Mouse (Mus musculus) heart, embryonic 14.5 days (tissue): ENCODE results near the gene Rps3. TPM values are rescaled to one million over a fixed set of nuclear protein-coding genes. Genes with fewer than 3 reads are reported as not detected.

Experiments used
- ATAC-seq: fragments of 200-750 bp; cut with Nextera tagmentation; 2 replicates; pipeline ENCODE4 v1.8.0; 2017; ENCODE audit warnings: low read depth, moderate TSS enrichment; ENCODE audit not compliant: insufficient number of reproducible peaks, insufficient read depth, low FRiP score
- H3K27ac ChIP-seq, 2 experiments: fragments of 200-500 bp in 1 of 2; fragments of 300-500 bp in 1 of 2; sonication (generic) in 1 of 2; replicated peaks in 1 of 2; 2 replicates each; pipeline ENCODE4 v1.5.1; 2012 to 2014; ENCODE audit warnings: low read depth in 2 of 2, low read length in 2 of 2, control low read depth in 1 of 2, mild to moderate bottlenecking in 1 of 2, mixed read lengths in 1 of 2; ENCODE audit not compliant: control insufficient read depth in 1 of 2, insufficient read depth in 1 of 2
- H3K27me3 ChIP-seq: fragments of 300-500 bp; sonication (generic); 2 replicates; pipeline ENCODE4 v1.6.1; 2014; ENCODE audit warnings: mild to moderate bottlenecking, low read length, control low read depth; ENCODE audit not compliant: control insufficient read depth, insufficient read depth
- H3K36me3 ChIP-seq: fragments of 300-500 bp; sonication (generic); 2 replicates; pipeline ENCODE4 v1.6.1; 2014; ENCODE audit warnings: mild to moderate bottlenecking, control low read depth, low read length, mixed read lengths; ENCODE audit not compliant: control insufficient read depth, insufficient read depth
- H3K4me1 ChIP-seq, 2 experiments: fragments of 200-500 bp in 1 of 2; fragments of 300-500 bp in 1 of 2; sonication (generic) in 1 of 2; 2 replicates each; pipeline ENCODE4 v1.6.1; 2012 to 2014; ENCODE audit warnings: low read length in 2 of 2, control low read depth in 1 of 2, mixed read lengths in 1 of 2; ENCODE audit not compliant: control insufficient read depth in 2 of 2, insufficient read depth in 2 of 2
- H3K4me2 ChIP-seq: fragments of 300-500 bp; sonication (generic); 2 replicates; pipeline ENCODE4 v1.6.1; 2014; ENCODE audit warnings: mild to moderate bottlenecking, low read length
- H3K4me3 ChIP-seq, 2 experiments: fragments of 200-500 bp in 1 of 2; fragments of 300-500 bp in 1 of 2; sonication (generic) in 1 of 2; 2 replicates each; pipeline ENCODE4 v1.5.1; 2012 to 2014; ENCODE audit warnings: low read length in 2 of 2, mild to moderate bottlenecking in 2 of 2, control low read depth in 1 of 2, low read depth in 1 of 2, moderate library complexity in 1 of 2; ENCODE audit not compliant: control insufficient read depth in 1 of 2, insufficient read depth in 1 of 2
- H3K9ac ChIP-seq: fragments of 300-500 bp; sonication (generic); 2 replicates; pipeline ENCODE4 v1.6.1; 2014; ENCODE audit warnings: mild to moderate bottlenecking, low read length
- H3K9me3 ChIP-seq: fragments of 300-500 bp; sonication (generic); 2 replicates; pipeline ENCODE4 v1.6.1; 2016; ENCODE audit warnings: low read length, control low read depth; ENCODE audit not compliant: control insufficient read depth
- WGBS: fragments of 180-500 bp; shearing (Covaris S2); extraction: QIAGEN DNeasy Blood & Tissue Kit; methylation state at CpG from one replicate; pipeline ENCODE4 v1.1.7; 2014; 5-methylcytosine and 5-hydroxymethylcytosine counted together
- polyA plus RNA-seq: library from polyadenylated mRNA; unstranded; fragments of >200 nt; fragmentation: Nextera tagmentation; extraction: Ambion mirVana; gene quantifications from 2 replicates; pipeline ENCODE4 v1.2.1, GENCODE M21; 2014

The Rps3 gene
- polyA plus RNA-seq, 1 experiment from 2014 or later = 538 TPM

GRCm38 (mm10) chr7:99468283-99469132 lies 15.0 kb downstream of the Rps3 start:
- peak overlapping the region; percentile 91 for H3K4me2 ChIP-seq
- WGBS = under 1% methylated on average over 127 of the region's 145 CpGs
- peak overlapping the region; percentile 77 to 94 for H3K27ac ChIP-seq
- H3K9ac ChIP-seq = peak overlapping the region; percentile 81
- H3K9me3 ChIP-seq = 0 out of 2 replicates have a peak, but pooled peaks cover 2% of the 10 kb centered on the region
- ATAC-seq = peak; percentile 51
- H3K27me3 ChIP-seq = no peaks in the 10 kb centered on the region
- peaks cover 18 to 29% of the 10 kb centered on the region in 2 experiments for H3K4me1 ChIP-seq
- H3K4me3 ChIP-seq = peak overlapping the region; percentile 46 to 53
- peaks cover 16% of the 10 kb centered on the region for H3K36me3 ChIP-seq

GRCm38 (mm10) chr7:99467916-99468282 lies 15.6 kb downstream of the Rps3 start:
- peak overlapping the region; percentile 46 to 53 for H3K4me3 ChIP-seq
- peaks cover 18 to 29% of the 10 kb centered on the region in 2 experiments for H3K4me1 ChIP-seq
- 0 out of 2 replicates have a peak, but pooled peaks cover 2% of the 10 kb centered on the region for H3K9me3 ChIP-seq
- 14% methylated on average over 11 of the region's 11 CpGs for WGBS
- H3K4me2 ChIP-seq = peak overlapping the region; percentile 91
- H3K27me3 ChIP-seq = no peaks in the 10 kb centered on the region
- peak overlapping the region; percentile 81 for H3K9ac ChIP-seq
- peak; percentile 33; the same call in 1 of the 2 replicates for ATAC-seq
- peak overlapping the region; percentile 77 to 94 for H3K27ac ChIP-seq
- H3K36me3 ChIP-seq = peaks cover 10% of the 10 kb centered on the region

GRCm38 (mm10) chr7:99465811-99466210 lies 17.7 kb downstream of the Rps3 start, which contains the start of gene Klhl35:
Klhl35 (plus strand) TSS chr7:99466004.
- Histone ChIP-seq H3K27ac (peak within 1 kb of the TSS in 1 of 2 experiments; percentile 24; a peak in 1 of 4 replicates), H3K4me1 (peaks cover 18 to 29% of the 10 kb centered on the region in 2 experiments), H3K9me3 (0 out of 2 replicates have a peak, but pooled peaks cover 2% of the 10 kb centered on the region), H3K36me3 (peaks cover 11% of the 10 kb centered on the region), H3K9ac (peak within 1 kb of the TSS; percentile 16; the same call in 1 of the 2 replicates), H3K27me3 (no peaks in the 10 kb centered on the region), H3K4me3 (no peak within 1 kb of the TSS), H3K4me2 (peak within 1 kb of the TSS; percentile 24)
- ATAC-seq = no peak
- WGBS = 23% methylated on average over 8 of the region's 8 CpGs

- H3K36me3 ChIP-seq = peaks cover 38% of the 10 kb centered on the region
- H3K4me2 ChIP-seq = no peak overlapping the region
- no peak overlapping the region for H3K9ac ChIP-seq
- no peak for ATAC-seq
- H3K9me3 ChIP-seq = 0 out of 2 replicates have a peak, but pooled peaks cover 2% of the 10 kb centered on the region
- no peaks in the 10 kb centered on the region for H3K27me3 ChIP-seq
- WGBS = 77% methylated on average over 2 of the region's 2 CpGs
- no peak overlapping the region for H3K4me3 ChIP-seq
- H3K4me1 ChIP-seq = peaks cover 16 to 20% of the 10 kb centered on the region in 2 experiments
- H3K27ac ChIP-seq = no peak overlapping the region
These were observed 20.4 kb downstream of the Rps3 start for GRCm38 (mm10) chr7:99463120-99463519.

GRCm38 (mm10) chr7:99459888-99460652 lies 23.5 kb downstream of the Rps3 start:
- Histone ChIP-seq H3K9ac (no peak overlapping the region), H3K4me3 (no peak overlapping the region), H3K36me3 (peaks cover 45% of the 10 kb centered on the region), H3K27me3 (no peaks in the 10 kb centered on the region), H3K4me2 (no peak overlapping the region), H3K4me1 (no peaks in the 10 kb centered on the region), H3K9me3 (0 out of 2 replicates have a peak, but pooled peaks cover 2% of the 10 kb centered on the region), H3K27ac (no peak overlapping the region)
- WGBS = 86% methylated on average over 15 of the region's 15 CpGs
- no peak for ATAC-seq

- Histone ChIP-seq H3K4me2 (no peak overlapping the region), H3K27ac (no peak overlapping the region), H3K27me3 (no peaks in the 10 kb centered on the region), H3K4me3 (no peak overlapping the region), H3K36me3 (peaks cover 53% of the 10 kb centered on the region), H3K9ac (no peak overlapping the region), H3K4me1 (no peaks in the 10 kb centered on the region), H3K9me3 (0 out of 2 replicates have a peak, but pooled peaks cover 2% of the 10 kb centered on the region)
- 86% methylated on average over 8 of the region's 8 CpGs for WGBS
- ATAC-seq = no peak
These were observed 24.7 kb downstream of the Rps3 start for GRCm38 (mm10) chr7:99458849-99459248.

- Histone ChIP-seq H3K4me1 (peaks cover 8 to 9% of the 10 kb centered on the region in 2 experiments), H3K27me3 (no peaks in the 10 kb centered on the region), H3K9me3 (no peaks in the 10 kb centered on the region), H3K9ac (no peak overlapping the region), H3K4me2 (no peak overlapping the region), H3K36me3 (peaks cover 31% of the 10 kb centered on the region), H3K27ac (no peak overlapping the region), H3K4me3 (no peak overlapping the region)
- WGBS = 80% methylated on average over 4 of the region's 4 CpGs
- no peak for ATAC-seq
These were observed 29.5 kb downstream of the Rps3 start for GRCm38 (mm10) chr7:99454044-99454443.
